Mouse (Mus musculus): ENCODE data around the gene Gtf2e1. TPM values are rescaled to one million over a fixed set of nuclear protein-coding genes. Genes with fewer than 3 reads are reported as not detected.
A peak's percentile ranks its signal among the peaks of the same experiment; 100 is the strongest.

Gtf2e1 gene
- total RNA-seq, 2 experiments from 2014 or later: 17.3 to 18.2 TPM

- Histone ChIP-seq H3K27ac (no peak overlapping the region), H3K4me3 (no peak overlapping the region)
- no peak for TF ChIP-seq CTCF (conservative IDR thresholded peaks at IDR 0.05)
- DNase-seq (ENCODE audit: low spot score in 2 of 2): no peak
Observed at GRCm38 (mm10) chr16:37571554-37571953, 32.0 kb upstream of the Gtf2e1 start.

GRCm38 (mm10) chr16:37567113-37568050, 27.8 kb upstream of the Gtf2e1 start:
- DNase-seq (ENCODE audit: low spot score in 2 of 2): no peak
- TF ChIP-seq CTCF (conservative IDR thresholded peaks at IDR 0.05): no peak
- peak overlapping the region; percentile 64 for H3K27ac ChIP-seq
- no peak overlapping the region for H3K4me3 ChIP-seq

GRCm38 (mm10) chr16:37566107-37566506, 26.5 kb upstream of the Gtf2e1 start:
- no peak overlapping the region for H3K4me3 ChIP-seq
- TF ChIP-seq CTCF (conservative IDR thresholded peaks at IDR 0.05): no peak
- DNase-seq (ENCODE audit: low spot score in 2 of 2): peak; percentile 31 to 61
- H3K27ac ChIP-seq: peak overlapping the region; percentile 64

- no peak for TF ChIP-seq CTCF (conservative IDR thresholded peaks at IDR 0.05)
- DNase-seq (ENCODE audit: low spot score in 2 of 2): no peak
- Histone ChIP-seq H3K27ac (peak overlapping the region; percentile 64), H3K4me3 (no peak overlapping the region)
Observed at GRCm38 (mm10) chr16:37565117-37565516, 25.5 kb upstream of the Gtf2e1 start.

GRCm38 (mm10) chr16:37562961-37563360, 23.4 kb upstream of the Gtf2e1 start:
- DNase-seq (ENCODE audit: low spot score in 2 of 2): peak in 1 of 2 experiments; percentile 34
- Histone ChIP-seq H3K4me3 (no peak overlapping the region), H3K27ac (peak overlapping the region; percentile 49)
- TF ChIP-seq CTCF (conservative IDR thresholded peaks at IDR 0.05): no peak

GRCm38 (mm10) chr16:37562414-37562813, 22.8 kb upstream of the Gtf2e1 start:
- H3K27ac ChIP-seq: peak overlapping the region; percentile 49
- H3K4me3 ChIP-seq: no peak overlapping the region
- no peak for DNase-seq (ENCODE audit: low spot score in 2 of 2)
- no peak for TF ChIP-seq CTCF (conservative IDR thresholded peaks at IDR 0.05)

- Histone ChIP-seq H3K27ac (no peak overlapping the region), H3K4me3 (no peak overlapping the region)
- TF ChIP-seq CTCF (conservative IDR thresholded peaks at IDR 0.05): no peak
Observed at GRCm38 (mm10) chr16:37552824-37553223, 13.2 kb upstream of the Gtf2e1 start.

GRCm38 (mm10) chr16:37550981-37551380, 11.4 kb upstream of the Gtf2e1 start:
- no peak for TF ChIP-seq CTCF (conservative IDR thresholded peaks at IDR 0.05)
- DNase-seq (ENCODE audit: low spot score in 2 of 2): no peak
- no peak overlapping the region for H3K4me3 ChIP-seq
- no peak overlapping the region for H3K27ac ChIP-seq

More at GRCm38 (mm10) chr16:37552824-37553223, 13.2 kb upstream of the Gtf2e1 start:
- DNase-seq (ENCODE audit: low spot score in 2 of 2): no peak

GRCm38 (mm10) chr16:37550266-37550665, 10.7 kb upstream of the Gtf2e1 start:
- DNase-seq (ENCODE audit: low spot score in 2 of 2): no peak
- Histone ChIP-seq H3K27ac (no peak overlapping the region), H3K4me3 (no peak overlapping the region)
- no peak for TF ChIP-seq CTCF (conservative IDR thresholded peaks at IDR 0.05)

- no peak for DNase-seq (ENCODE audit: low spot score in 2 of 2)
- H3K27ac ChIP-seq: no peak overlapping the region; the same call in 1 of the 2 replicates
- no peak for TF ChIP-seq CTCF (conservative IDR thresholded peaks at IDR 0.05)
- no peak overlapping the region for H3K4me3 ChIP-seq
Observed at GRCm38 (mm10) chr16:37546312-37546711, 6.7 kb upstream of the Gtf2e1 start.

GRCm38 (mm10) chr16:37540776-37541175, 1.2 kb upstream of the Gtf2e1 start:
- Histone ChIP-seq H3K27ac (no peak overlapping the region), H3K4me3 (no peak overlapping the region; the same call in 1 of the 2 replicates)
- no peak for TF ChIP-seq CTCF (conservative IDR thresholded peaks at IDR 0.05)
- DNase-seq (ENCODE audit: low spot score in 2 of 2): no peak

GRCm38 (mm10) chr16:37539240-37539610, 364 bp downstream of the Gtf2e1 start:
- Histone ChIP-seq H3K27ac (peak overlapping the region; percentile 99), H3K4me3 (peak overlapping the region; percentile 61)
- no peak for DNase-seq (ENCODE audit: low spot score in 2 of 2)
- TF ChIP-seq CTCF (conservative IDR thresholded peaks at IDR 0.05): no peak

- H3K27ac ChIP-seq: no peak overlapping the region
- no peak overlapping the region for H3K4me3 ChIP-seq
- DNase-seq (ENCODE audit: low spot score in 2 of 2): no peak
- TF ChIP-seq CTCF (conservative IDR thresholded peaks at IDR 0.05): no peak
Observed at GRCm38 (mm10) chr16:37533369-37534068, 6.1 kb downstream of the Gtf2e1 start.
